Mouse (Mus musculus): Measurements from ENCODE around the gene Pdia5.

Pdia5 gene

GRCm38 (mm10) chr16:35490231-35491070, at the start of gene Pdia5:
Pdia5 (minus strand) TSS chr16:35490873.
- DNase-seq (ENCODE audit: low spot score in 2 of 2): peak; percentile 67 to 88

GRCm38 (mm10) chr16:35539041-35539440, 48.4 kb upstream of the Pdia5 start:
- DNase-seq (ENCODE audit: low spot score in 2 of 2): no peak

GRCm38 (mm10) chr16:35537651-35538050, 47.0 kb upstream of the Pdia5 start:
- DNase-seq (ENCODE audit: low spot score in 2 of 2): no peak

GRCm38 (mm10) chr16:35534630-35535029, 44.0 kb upstream of the Pdia5 start:
- DNase-seq (ENCODE audit: low spot score in 2 of 2): no peak

- DNase-seq (ENCODE audit: low spot score in 2 of 2): no peak
Measured at GRCm38 (mm10) chr16:35524200-35524599, 33.5 kb upstream of the Pdia5 start.

- DNase-seq (ENCODE audit: low spot score in 2 of 2): no peak
Measured at GRCm38 (mm10) chr16:35519245-35519644, 28.6 kb upstream of the Pdia5 start.

GRCm38 (mm10) chr16:35517976-35518951, 27.6 kb upstream of the Pdia5 start:
- DNase-seq (ENCODE audit: low spot score in 2 of 2): no peak

- no peak for DNase-seq (ENCODE audit: low spot score in 2 of 2)
Measured at GRCm38 (mm10) chr16:35515977-35516612, 25.4 kb upstream of the Pdia5 start.

- no peak for DNase-seq (ENCODE audit: low spot score in 2 of 2)
Measured at GRCm38 (mm10) chr16:35509331-35510070, 18.8 kb upstream of the Pdia5 start.

GRCm38 (mm10) chr16:35508581-35508980, 17.9 kb upstream of the Pdia5 start:
- DNase-seq (ENCODE audit: low spot score in 2 of 2): no peak

- DNase-seq (ENCODE audit: low spot score in 2 of 2): no peak
Measured at GRCm38 (mm10) chr16:35505786-35506185, 15.1 kb upstream of the Pdia5 start.

GRCm38 (mm10) chr16:35504266-35504665, 13.6 kb upstream of the Pdia5 start:
- no peak for DNase-seq (ENCODE audit: low spot score in 2 of 2)

GRCm38 (mm10) chr16:35502456-35502855, 11.8 kb upstream of the Pdia5 start:
- DNase-seq (ENCODE audit: low spot score in 2 of 2): no peak

- no peak for DNase-seq (ENCODE audit: low spot score in 2 of 2)
Measured at GRCm38 (mm10) chr16:35501106-35501760, 10.6 kb upstream of the Pdia5 start.

- no peak for DNase-seq (ENCODE audit: low spot score in 2 of 2)
Measured at GRCm38 (mm10) chr16:35500342-35500741, 9.7 kb upstream of the Pdia5 start.

- no peak for DNase-seq (ENCODE audit: low spot score in 2 of 2)
Measured at GRCm38 (mm10) chr16:35489793-35490192, 880 bp downstream of the Pdia5 start.

- DNase-seq (ENCODE audit: low spot score in 2 of 2): no peak
Measured at GRCm38 (mm10) chr16:35489066-35489718, 1.5 kb downstream of the Pdia5 start.

- DNase-seq (ENCODE audit: low spot score in 2 of 2): no peak
Measured at GRCm38 (mm10) chr16:35487776-35488175, 2.9 kb downstream of the Pdia5 start.

- no peak for DNase-seq (ENCODE audit: low spot score in 2 of 2)
Measured at GRCm38 (mm10) chr16:35487056-35487455, 3.6 kb downstream of the Pdia5 start.

GRCm38 (mm10) chr16:35485711-35486110, 5.0 kb downstream of the Pdia5 start:
- DNase-seq (ENCODE audit: low spot score in 2 of 2): peak in 1 of 2 experiments; percentile 13

Data from left cerebral cortex, adult 9 months (tissue).